Mouse (Mus musculus): ENCODE data around the gene Kif22.

Kif22 gene

DNA sequence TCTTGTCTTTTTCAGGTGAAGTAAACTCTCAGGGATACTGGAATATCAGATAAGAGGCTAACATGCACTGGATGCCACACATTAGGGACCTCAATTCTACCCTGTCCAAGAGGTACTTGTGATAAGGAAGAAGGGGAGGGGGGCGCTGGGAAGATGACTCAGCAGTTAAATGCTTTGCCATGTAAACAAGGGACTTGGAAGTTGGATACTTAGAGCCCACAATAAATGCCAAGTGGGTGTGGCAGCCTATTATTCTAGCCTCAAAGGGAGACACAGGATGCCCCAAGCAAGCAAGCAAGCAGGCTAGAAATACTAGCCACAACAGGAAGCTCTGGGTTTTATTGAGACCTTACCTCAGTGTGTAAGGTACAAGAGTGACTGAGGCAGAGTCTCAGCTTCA, 11.0 kb downstream of the Kif22 start:
- DNase-seq (ENCODE audit: low read depth, low spot score), result peak; percentile 55

DNA sequence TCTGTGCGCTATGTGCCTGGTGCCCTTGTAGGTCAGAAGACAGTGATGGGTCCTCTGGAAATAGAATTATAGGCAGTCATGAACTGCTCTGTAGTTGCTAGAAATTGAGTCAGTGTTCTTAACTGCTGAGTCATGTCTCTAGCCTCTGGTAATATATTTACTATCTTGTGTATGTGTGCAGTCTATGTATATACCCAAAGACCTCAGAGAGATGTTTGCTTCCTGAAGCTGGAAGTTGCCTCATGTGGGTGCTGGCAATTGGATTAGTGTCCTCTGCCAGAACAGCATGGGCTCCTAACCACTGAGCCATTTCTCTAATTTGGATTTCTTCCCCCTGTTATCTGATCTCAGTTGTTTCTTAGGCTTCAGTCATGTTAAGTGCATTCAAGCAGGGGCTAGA, 12.1 kb downstream of the Kif22 start:
- DNase-seq (ENCODE audit: low read depth, low spot score), result no peak

DNA sequence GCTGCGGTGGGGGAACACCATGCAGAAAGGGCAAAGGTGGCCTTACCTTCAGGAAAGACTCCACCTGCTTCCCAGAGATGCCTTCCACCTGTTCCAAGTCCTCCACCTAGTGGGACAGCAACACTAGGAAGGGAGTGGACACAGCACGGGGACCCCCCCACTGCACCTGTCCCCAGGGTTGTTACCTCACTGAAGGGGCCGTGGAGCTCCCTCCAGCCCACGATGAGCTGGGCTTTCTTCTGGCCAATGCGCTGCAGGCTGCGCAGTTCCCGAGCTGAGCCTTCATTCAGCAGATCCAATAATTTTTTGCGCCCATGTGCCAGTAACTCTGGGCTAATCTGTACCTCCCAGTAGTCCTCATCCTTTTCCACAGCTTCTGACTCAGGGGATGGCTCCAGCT, 14.4 kb downstream of the Kif22 start:
- DNase-seq (ENCODE audit: low read depth, low spot score), result no peak

DNA sequence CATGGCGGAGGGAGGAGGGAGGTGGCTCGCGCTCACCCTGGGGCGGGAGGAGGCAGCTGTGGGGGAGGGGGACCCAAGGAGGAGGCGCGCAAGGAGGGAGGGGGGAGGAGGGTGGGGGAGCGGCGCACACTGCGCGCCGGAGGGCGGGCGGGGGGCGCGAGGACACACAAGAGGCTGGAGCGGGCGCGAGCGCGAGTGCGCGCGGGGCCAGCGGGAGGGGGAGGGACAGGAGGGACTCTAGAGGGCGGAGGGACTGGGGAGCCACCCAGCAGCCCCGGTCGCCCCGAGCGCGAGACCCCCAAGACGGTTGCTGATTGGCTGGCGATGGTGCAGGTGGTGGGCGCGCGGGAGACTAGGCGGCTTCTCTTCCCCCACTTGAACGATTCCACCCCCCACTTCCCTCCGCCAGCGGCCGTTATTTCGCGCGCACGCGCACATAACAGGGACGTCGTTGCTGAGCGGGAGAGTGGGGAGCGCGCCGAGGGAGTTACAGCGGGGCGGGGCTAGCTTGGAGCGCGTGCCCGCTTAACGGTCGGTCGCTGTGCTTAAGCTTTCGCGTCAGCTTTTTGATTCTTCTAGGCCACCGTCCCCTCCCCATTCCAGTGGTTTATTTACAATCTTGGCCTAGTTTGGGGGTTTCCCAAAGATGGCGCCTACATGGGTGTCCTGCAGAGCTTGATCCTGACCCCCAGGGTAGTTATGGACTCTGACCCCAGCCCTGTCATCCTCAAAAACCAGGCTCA, 15.1 kb downstream of the Kif22 start, which contains the start of gene Maz:
Maz (minus strand) TSS at position 54 of the 743 bp plus-strand sequence.
- DNase-seq (ENCODE audit: low read depth, low spot score), result peak; percentile 100

DNA sequence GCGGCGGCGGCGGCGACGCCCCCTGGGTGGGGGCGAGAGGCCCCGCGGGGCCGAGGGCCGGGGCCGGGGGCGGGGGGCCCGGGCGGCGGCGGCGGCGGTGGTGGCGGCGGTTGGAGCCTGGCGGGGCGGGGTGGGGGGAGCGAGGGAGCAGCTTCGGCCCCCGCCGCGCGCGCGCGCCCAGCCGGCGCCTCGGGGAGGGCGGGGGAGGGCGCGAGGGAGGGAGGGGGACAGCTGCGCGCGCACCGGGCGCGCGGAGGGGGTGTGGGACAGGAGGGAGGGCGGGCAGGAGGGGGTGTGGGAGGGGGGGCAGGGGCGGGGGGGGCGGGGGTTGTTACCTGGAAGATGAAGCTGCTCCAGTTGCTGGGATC, 15.7 kb downstream of the Kif22 start:
- DNase-seq (ENCODE audit: low read depth, low spot score), result no peak

DNA sequence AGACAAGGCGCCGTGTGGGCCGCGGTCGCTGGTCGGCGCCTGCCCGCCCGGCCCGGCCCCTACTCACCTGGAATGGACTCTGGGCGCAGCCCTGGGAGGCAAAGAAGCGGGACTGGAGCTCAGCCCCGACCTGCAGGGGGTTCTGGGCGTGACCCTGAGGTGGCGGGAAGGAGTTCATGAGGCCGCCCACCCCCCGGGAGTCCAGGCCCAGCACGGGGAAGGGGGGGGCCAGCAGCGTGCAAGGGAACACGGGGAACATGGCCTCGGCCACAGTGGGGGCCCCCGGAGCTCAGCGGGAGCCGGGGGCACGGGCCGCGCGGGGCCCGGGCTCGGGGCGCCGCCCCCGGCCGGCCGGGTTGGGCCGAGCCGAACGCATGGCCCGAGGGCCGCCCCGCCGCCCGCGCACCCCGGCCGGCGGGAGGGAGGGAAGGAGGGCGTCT, 16.1 kb downstream of the Kif22 start:
- peak; percentile 87 for DNase-seq (ENCODE audit: low read depth, low spot score)

DNA sequence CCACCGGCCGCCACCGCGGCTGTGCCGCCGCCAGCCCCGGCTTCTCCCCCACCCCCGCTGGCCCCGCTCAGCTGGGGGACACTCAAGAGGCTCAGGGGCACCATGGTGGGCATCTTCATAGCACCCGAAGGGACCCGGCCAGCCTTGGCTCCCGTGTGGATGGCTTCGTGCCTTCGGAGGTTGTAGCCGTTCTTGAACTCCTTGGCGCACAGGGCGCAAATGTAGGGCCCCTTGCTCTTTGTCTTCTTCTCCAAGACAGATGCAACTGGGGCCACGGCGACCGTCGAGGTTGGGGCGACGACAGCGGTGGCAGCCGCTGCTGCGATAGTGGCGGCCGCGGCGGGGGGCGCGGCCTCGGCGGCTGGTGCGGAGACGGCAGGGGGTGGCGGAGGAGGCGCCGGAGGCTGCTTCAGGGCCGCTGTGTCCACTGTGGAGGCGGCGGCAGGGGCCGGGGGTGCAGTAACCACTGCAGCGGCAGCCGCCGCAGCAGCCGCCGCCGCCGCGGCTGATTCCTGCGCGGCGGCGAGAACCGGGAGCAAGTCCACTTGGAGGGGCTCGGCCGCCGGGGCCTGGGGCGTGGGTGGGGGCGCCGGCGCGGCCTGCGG, 16.6 kb downstream of the Kif22 start:
- peak; percentile 62 for DNase-seq (ENCODE audit: low read depth, low spot score)

DNA sequence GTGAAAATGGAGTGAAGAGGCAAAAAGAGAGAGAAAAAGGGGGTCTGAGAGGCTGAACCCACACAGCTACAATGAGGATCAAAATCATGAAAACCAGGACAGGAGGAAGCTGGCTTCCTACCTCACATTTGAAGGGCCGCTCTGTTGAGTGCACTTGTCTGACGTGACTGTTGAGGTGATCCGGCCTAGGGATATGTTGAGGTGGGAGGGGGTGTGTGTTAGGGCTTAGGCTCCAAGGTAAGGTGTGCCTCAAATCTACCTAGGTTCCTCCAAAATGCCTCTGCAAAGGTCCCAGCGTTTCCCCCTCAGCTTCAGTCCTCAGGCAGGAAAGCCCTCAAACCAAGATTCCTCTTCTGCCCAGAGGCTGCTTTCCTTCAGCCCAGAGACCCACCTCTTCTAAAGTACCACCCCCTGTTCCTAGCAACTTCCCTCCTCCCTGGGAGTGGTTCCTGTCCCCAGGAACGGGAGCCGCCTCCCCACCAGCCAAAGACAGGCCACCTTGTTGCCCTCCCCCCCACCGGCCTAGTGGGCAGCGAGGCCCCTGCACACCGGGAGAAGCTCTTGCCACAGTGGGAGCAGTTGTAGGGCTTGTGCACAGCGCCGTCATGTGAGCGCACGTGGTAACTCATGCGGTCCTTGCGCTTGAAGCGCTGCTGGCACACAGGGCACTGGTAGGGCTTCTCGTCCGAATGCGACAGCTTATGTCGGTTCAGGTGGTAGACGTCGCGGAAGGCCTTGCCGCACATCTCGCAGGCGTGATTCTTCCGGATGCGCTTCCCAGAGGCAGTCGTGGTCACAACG, 17.3 kb downstream of the Kif22 start:
- DNase-seq (ENCODE audit: low read depth, low spot score), result peak; percentile 86

DNA sequence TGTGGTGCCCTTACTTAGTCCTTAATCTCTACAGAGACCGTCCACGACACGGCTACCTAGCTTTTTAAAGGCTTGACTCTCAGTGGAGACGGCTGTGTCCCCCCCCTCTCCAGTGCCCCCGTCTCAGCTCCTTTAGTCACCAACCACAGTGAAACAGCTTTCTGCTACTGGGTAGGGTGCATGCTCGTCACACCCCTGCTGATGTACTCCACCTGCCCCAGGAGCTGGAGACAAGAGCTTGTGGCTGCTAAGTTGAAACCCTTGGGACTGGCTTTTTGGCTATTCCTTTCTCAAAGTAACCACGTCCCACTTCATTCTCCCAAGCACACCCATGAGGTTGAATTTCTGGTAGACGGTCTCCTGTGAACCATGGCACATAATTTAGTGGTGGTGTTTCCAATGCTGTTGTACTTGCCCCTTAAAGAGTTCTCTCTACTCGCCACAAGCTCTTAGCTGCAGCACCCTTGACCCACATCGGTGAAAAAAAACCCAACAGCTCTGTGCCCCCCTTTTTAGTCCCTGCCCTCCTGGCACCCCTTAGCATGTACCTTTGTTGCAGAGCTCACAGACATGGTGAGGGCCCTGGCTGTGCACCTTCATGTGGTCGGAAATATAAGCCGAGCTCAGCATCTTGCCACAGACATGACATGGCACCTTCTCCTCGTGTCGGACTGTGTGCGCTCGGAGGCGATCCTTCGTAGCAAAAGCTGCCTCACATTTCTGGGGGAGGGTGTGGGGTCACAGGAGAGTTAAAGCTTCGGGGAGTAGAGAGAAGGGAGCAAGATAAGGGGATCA, 18.2 kb downstream of the Kif22 start:
- DNase-seq (ENCODE audit: low read depth, low spot score), result no peak

DNA sequence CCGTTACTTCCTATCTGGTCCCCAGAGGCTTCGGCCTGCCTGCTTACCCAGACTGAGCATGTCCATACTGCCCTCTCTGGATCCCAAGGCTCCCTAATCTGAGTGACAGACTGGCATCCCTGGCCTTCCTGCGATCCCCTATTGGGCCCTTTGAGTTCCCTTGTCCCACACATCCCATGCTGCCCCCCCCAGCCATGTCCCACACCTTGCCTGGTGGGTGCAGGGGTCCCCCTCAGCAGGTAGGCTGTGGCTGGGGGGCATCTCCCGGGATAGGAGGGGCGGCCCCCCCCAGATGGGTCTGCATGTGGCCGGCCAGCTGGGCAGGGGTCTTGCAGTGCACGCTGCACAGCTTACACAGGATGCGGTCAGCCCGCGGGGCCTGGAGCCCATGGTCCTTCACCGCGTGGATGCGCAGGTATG, 19.0 kb downstream of the Kif22 start:
- no peak for DNase-seq (ENCODE audit: low read depth, low spot score)

DNA sequence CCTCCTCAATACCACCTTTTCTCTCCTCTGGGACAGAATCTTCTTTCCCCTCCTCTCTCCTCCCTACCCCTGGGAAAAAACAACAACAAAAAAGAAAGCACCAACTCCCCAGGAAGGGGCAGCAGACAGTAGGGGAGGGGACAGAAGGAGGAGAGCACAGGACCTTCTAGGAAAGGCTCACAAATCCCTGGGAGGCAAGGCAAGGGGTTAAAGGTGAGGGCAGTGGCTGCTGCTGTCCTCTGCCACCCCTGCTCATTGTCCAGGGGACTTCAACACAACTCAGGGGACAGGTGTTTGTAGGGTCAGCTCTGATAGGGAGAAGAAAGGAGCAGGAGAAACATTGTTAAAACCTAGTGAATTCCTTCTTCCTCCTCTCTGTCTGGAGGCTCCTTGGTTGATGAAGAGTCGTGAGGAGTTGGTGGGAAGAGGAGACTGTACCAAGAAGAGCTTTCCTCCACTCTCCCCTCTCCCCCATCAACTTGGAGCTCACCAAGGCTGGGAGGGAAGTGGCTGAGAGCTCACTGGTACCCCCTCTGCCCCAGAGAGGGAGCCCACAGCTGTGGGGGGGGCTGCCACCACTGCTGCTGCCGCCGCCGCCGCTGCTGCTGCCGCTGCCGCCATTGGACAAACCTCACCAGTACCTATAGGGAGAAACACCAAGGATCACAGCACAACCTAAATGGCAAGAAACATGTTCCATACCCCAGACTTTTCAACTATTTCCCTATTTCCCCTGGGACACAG, 19.6 kb downstream of the Kif22 start:
- no peak for DNase-seq (ENCODE audit: low read depth, low spot score)

DNA sequence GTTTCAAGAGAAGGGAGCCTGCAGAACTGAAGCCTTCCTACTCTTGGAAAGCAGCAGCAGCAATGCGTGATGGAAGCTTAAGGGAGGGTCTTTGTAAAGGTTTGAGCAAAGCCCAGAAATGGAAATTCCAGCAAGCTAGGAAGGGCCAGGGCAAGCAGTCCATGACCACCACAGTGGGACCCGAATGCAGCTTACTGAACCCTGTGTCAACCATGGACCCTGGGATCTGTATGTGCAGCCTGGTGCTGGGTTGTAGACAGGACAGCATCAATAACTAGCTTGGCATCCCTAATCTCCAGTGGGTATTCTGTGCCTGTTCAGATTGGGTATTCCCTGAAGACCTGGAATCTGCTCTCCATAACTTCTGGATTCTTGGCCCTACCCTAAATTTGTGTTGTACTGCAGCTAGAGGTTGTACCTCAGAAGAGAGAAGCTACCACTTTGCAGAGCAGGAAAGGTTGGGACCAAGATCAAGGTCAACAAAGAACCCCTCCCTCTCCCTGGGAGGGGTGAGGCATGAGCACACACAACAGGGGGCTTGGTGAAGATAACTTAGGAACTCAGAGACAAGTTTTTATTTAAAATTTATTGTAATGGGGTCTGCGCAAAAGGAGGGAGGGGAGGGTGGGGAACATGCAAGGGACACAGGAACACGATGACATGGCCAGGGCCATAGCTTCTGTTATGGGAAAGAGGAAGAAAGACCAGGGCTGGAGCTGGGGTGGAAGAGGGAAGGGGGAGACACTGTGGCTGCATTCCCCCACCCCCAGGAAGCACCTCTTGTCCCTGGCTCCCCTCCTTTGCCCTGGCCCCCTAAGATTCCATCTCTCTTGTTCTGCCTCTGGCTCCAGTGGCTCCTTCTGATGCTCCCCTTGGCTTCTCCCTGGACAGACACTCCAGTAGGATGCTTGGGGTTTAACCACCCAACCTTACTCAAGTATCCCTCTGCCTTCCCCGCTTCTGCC, 20.4 kb downstream of the Kif22 start:
- DNase-seq (ENCODE audit: low read depth, low spot score), result peak; percentile 53

DNA sequence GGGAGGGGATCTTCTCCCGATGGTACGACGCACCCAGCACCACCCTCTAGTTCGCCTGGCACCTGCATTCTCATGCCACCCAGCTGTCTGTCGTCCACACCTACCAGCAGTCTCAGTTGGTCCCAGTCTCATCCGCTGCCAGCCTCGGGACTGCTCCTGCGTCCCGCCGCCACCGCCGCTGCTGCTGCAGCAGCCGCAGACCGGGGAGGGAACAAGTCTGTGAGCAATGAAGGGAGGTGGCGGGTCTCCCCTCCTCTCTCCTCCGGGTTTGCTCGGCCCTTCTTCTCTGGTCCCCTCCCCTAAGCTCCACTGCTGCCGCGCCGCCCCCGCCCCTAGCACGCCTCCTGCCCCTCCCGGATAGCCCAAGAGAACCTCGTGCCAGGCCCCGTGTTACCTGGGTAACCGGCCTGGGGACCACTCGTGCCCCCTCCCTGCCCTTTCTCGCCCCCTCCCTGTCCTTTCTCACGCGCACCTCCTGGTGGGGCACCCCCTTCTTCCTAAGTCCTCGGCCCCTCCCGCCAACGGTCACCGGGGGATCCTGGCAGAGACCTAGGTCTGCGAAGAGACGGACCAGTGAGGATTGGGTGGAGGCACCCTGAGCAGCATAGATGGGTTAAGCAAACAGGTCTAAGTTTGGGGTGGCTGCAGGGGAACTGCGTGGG, 21.2 kb downstream of the Kif22 start, which contains the start of the genes Gm42742 and Prrt2:
Gm42742 (minus strand) TSS at position 197 of the 662 bp plus-strand sequence.
Prrt2 (minus strand) TSS at position 311 of the 662 bp plus-strand sequence.
- DNase-seq (ENCODE audit: low read depth, low spot score), result peak; percentile 63

DNA sequence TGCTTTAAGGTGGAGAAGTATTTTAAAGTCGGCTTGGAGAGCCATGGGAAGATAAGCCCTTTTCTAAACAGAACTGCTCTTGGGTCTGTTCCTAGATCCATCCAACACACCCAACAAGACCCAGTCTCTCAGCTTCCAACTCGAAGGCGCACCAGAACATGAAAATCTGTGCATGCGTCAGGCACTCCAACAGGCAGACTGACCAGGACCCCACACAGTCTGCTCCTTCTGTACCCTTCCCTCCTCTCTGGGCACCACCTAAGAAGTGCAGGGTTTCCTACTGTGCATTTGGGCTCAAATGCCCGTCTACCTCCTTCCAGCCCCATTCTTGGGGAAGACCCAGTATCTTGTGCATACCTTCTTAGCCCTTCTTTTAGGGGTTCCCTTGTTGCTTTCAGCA, 21.8 kb downstream of the Kif22 start:
- DNase-seq (ENCODE audit: low read depth, low spot score), result no peak

DNA sequence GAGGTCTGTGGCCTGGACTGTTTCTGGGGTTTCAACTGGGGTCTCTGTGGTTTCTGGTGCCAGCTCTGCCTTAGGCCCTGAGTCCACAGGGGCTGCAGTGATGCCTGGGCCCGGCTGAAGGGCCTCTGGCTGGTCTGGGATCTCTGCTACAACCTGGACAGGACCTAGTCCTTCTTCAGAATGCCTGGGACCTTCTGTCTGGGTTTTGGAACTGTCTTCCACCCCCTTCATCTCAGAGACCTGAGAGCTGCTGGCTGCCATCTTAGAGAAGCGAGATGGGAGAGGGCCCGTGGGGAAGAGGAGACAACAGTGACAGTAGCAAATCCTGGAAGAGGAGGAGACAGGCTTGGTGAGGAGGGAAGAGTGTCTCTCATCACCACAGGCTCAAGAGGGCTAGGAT, 22.2 kb downstream of the Kif22 start:
- DNase-seq (ENCODE audit: low read depth, low spot score), result no peak

DNA sequence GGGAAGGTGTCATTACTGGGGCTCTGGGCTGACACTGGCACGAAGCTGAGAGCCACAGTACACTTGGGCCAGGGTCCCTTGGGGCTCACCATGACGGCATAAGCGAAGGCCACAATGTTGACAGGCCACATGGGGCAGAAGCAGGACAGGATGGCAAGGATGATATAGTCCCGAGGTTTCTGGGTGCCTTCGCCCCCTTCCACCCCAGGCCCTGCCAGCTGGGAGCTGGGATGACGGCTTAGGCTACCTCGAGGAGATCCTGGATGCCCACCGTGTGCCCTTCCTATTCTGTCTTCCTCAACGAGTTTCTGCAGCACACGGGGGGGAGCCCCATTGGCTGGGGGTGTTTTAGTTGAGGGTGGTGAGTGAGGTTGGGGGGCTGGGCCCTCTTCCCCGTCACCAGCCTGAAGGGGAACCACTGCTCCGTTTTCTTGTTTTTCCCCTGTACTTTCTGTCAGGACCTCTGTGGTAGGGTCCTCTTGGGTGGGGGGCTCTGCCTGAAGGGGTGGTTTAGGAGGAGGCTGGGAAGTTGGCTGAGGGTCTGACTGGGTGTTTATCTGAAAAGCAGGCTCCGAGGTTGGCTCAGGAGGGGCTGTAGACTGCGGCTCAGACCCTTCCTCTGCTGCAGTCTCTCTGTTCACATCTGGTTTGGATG, 22.8 kb downstream of the Kif22 start:
- no peak for DNase-seq (ENCODE audit: low read depth, low spot score)

DNA sequence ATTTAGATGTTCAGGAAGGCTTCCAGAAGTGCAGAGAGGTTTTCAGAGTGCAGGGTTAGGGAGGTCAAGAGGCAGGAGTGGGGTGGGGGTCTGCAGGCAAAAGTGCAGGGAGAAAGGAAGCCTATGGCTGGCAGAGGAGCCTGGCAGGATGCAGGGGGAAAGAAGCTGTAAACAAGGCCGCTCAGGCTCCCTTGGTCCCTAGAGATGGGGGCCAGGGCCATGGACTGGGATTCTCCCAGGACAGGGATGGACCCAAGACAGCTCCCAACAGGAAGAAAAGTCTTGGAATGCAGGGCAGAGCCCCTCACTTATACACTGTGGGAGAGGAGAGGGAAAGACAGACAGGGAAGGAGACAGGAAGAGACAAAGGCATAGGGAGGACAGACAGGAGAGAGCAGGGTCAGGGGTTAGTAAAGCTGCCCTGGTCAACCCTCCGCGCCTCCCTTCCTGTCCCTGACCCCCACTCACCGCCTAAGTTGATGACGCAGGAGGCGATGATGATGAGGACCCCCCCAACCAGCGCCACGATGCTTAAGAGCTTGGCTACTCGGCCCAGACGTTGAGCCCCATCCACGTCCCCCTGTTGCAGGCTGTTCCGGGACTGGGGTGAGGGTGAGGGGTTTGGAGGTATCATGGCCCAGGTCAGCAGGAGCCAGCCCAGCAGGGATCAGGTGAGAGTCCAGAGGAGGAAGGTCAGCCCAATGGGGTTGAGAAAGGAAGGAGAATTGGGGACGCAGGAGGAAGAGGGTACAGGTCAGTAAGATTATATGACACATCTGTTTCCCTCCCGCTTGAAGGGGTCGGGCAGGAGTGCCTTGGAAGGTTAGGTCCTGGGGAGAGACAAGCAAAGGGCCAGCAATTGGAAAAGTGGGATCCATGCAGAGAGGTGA, 23.6 kb downstream of the Kif22 start:
- no peak for DNase-seq (ENCODE audit: low read depth, low spot score)

DNA sequence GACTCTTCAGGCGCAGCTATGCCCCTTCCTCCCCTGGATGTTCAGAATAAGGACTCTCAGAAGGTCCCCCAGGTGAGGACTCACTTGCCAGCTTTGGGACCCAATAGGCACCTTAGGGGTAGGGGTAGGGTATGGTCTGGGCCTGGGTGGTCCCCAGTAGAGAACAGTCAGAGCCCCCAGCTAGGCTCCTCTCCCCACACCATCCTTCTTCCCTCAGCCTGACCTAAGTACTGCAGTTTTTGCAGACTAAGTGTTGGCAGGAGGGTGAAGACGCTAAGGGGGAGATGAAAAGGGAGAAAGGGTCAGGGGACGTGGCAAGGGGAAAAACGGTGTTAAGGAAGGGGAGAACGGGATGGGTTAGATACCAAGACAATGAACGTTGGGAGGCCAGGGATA, 24.3 kb downstream of the Kif22 start:
- DNase-seq (ENCODE audit: low read depth, low spot score), result no peak
